Mouse (Mus musculus) G1E (cell line): ENCODE measurements around the gene Gbp2b.

Experiments used
- CTCF ChIP-seq: IDR thresholded peaks from 2 replicates; pipeline ENCODE4 v1.5.1; 2012; ENCODE audit warnings: low read depth, low read length, inconsistent platforms, mixed read lengths
- GATA1 ChIP-seq: IDR thresholded peaks from 2 replicates; pipeline ENCODE4 v1.6.1; 2012; ENCODE audit warnings: borderline replicate concordance, low read length, inconsistent platforms, mixed read lengths
- GATA2 ChIP-seq: IDR thresholded peaks from 2 replicates; pipeline ENCODE4 v1.6.1; 2012; ENCODE audit warnings: low read depth, low read length, inconsistent platforms, borderline replicate concordance
- POLR2AphosphoS5 ChIP-seq: IDR thresholded peaks from 2 replicates; pipeline ENCODE4 v1.6.1; 2012; ENCODE audit warnings: low read depth, low read length, inconsistent platforms; ENCODE audit not compliant: insufficient replicate concordance
- TAL1 ChIP-seq: conservative IDR thresholded peaks from 2 replicates; pipeline ENCODE4 v1.6.1; 2012; ENCODE audit warnings: low read depth, low read length, inconsistent platforms, mixed read lengths

DNA sequence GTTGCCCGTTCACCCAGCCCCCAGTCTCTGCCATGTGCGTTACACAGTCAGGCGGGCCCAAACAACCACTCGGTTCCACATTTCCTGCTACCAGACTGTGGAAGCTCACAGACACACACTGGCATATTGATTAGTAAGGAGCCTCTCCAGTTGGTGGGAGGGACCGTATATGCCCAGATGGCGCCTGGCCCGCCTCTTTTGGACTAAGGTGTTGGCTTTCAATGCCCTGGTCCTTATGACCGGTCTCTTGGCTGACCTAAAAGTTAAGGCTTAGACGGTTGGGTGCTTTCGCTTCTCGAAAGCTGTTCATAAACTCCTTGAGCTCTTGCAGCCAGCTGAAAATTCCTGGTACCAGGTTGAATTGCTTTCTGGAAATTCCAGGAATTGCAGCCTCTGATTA lies 39.0 kb upstream of the Gbp2b start:
- TF ChIP-seq CTCF (no peak), GATA1 (no peak), POLR2AphosphoS5 (no peak), TAL1 (no peak), GATA2 (no peak)
